Mouse (Mus musculus) lung, adult 2 months (tissue): Measurements from ENCODE around the gene Rtbdn. TPM values are rescaled to one million over a fixed set of nuclear protein-coding genes. Genes with fewer than 3 reads are reported as not detected.
"Not testable (repeated sequence)": the region's sequence is repeated elsewhere in the genome, so short reads cannot be mapped to it uniquely, and the experiment has no call there.

Experiments used
- DNase-seq: peaks from one replicate; pipeline ENCODE4 v3.0.0; 2022
- H3K4me1 ChIP-seq: fragments of 200-500 bp; 2 replicates; pipeline ENCODE4 v1.6.1; 2011; ENCODE audit warnings: low read length; ENCODE audit not compliant: control insufficient read depth, insufficient read depth
- H3K4me3 ChIP-seq: fragments of 200-500 bp; replicated peaks from 2 replicates; pipeline ENCODE3; 2011; ENCODE audit warnings: low read depth, mild to moderate bottlenecking, control low read depth, low read length; ENCODE audit errors: extremely low read depth
- CTCF ChIP-seq: fragments of 200-500 bp; IDR thresholded peaks from 2 replicates; pipeline ENCODE4 v1.5.1; 2011; ENCODE audit warnings: mild to moderate bottlenecking, low read length, control low read depth; ENCODE audit not compliant: insufficient read depth
- POLR2A ChIP-seq: fragments of 200-500 bp; IDR thresholded peaks from 2 replicates; pipeline ENCODE4 v1.6.1; 2011; ENCODE audit warnings: low read depth, mild to moderate bottlenecking, control low read depth, low read length, borderline replicate concordance; ENCODE audit errors: extremely low read depth
- WGBS: fragments of 180-500 bp; shearing (Covaris S2); methylation state at CpG from one replicate; pipeline ENCODE4 v1.1.7; 2018; 5-methylcytosine and 5-hydroxymethylcytosine counted together
- polyA plus RNA-seq: library from polyadenylated mRNA; depleted of rRNA; stranded (reverse); fragments of >200 nt; gene quantifications from 2 replicates; pipeline ENCODE4 v1.2.3, GENCODE M21; 2012; rRNA removed

Rtbdn gene
- polyA plus RNA-seq = not detected in 2 replicates

DNA sequence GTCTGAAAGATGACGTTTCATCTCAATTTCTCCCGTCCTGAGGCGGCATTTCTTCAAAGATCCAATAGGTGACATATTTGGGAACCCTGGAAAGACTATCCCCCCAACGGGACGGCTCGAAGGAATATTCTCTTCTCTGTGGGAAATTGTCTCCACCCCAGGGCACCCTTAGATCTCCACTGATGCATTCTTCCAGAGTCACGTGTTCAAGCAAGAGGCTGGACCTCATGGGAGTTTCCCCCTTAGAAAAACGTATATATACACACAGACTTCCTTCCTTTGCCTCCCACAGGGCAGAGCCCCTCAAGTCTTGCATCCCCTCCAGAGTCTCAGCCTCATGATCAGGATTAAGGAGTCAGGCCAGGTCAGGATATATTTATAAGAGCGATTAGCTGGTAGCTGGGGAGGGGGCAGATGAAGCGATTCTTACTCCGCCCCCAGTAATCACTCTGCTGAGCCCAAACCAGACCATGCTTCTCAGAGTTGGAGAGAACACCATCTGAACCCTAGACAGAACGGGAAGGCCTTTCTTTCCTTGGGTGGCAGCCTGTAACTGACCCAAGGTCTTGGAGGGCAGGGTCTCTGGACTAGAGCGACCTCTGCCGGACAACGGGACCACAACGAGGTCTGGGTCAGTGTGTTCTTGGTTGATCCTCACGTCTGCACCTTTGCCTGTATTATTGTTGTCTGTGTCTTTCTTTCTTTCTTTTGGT lies at the start of gene Rtbdn:
Gene Rtbdn, plus strand, starts transcription at position 464 of the 713 bp plus-strand sequence.
- WGBS = 10% methylated on average over 17 of the region's 17 CpGs
- Histone ChIP-seq H3K4me1 (no peaks in the 10 kb centered on the region; the same call in 1 of the 2 replicates), H3K4me3 (no peak within 1 kb of the TSS)
- DNase-seq = no peak
- TF ChIP-seq POLR2A = no peak
- TF ChIP-seq CTCF = no peak

DNA sequence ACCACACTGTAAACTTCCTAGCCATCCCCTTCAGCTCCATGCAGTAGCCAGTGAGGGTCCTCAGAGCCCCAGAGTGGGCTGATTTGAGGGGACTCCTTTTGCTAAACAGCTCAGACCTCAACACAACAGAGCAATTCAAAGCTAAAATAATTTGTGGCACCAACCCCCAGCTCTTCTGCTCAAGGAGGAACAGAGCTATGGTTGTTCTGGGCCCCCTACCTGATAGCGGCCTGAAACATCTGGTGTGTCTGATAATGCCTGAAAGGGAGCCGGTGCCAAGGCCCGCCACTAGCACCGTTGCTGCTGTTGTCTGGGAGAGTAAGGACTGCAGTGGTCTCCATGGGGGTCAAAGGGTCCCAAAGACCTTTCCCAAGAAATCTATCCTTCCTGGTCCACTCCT lies 45.7 kb upstream of the Rtbdn start:
- 66% methylated on average over 4 of the region's 4 CpGs for WGBS
- DNase-seq = no peak
- Histone ChIP-seq H3K4me1 (peaks cover 3% of the 10 kb centered on the region; the same call in 1 of the 2 replicates), H3K4me3 (no peak overlapping the region)
- TF ChIP-seq CTCF (no peak), POLR2A (no peak)

DNA sequence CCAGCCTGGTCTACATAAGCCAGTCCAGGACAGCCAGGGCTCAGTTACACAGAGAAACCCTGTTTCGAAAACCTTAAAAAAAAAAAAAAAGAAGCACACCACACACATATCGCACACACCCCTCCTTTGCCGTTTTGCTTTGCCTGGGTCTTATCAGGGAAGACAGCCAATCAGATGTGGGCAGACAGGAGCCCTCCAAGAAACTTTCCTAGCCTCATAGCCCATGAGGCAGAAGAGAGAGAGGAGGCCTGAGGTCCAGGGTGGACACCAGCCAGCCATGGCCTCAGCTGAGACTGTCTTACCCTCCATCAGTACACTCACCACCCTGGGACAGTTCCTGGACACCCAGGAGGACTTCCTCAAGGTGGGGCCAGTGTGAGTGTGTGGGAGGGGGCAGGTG lies 45.0 kb upstream of the Rtbdn start, which contains the start of gene Klf1:
Gene Klf1, plus strand, starts transcription at position 177 of the 400 bp plus-strand sequence.
- no peak for DNase-seq
- TF ChIP-seq CTCF (no peak), POLR2A (no peak)
- WGBS = 70% methylated on average over 3 of the region's 3 CpGs

DNA sequence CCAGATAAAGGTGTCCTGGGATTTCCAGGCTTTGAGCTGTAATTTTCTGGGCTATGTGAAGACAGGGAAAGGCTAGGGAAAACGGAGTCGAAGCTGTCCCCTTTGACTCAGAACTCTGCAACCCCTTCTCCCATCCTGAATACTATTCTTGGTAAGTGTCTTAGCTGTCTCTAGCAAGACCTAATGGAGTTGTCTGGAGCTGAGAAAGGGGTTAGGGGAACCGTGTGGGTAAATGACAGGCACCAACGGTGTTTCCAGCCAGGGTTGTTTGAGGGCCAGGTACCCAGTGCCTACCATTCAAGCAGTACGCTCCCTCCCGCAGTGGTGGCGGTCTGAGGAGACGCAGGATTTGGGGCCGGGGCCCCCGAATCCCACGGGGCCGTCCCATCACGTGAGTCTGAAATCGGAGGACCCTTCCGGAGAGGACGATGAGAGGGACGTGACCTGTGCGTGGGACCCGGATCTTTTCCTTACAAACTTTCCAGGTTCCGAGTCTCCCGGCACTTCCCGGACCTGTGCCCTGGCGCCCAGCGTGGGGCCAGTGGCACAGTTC lies 44.3 kb upstream of the Rtbdn start:
- Histone ChIP-seq H3K4me1 (peaks cover 3% of the 10 kb centered on the region; the same call in 1 of the 2 replicates), H3K4me3 (peak overlapping the region; percentile 83)
- 8% methylated on average over 24 of the region's 24 CpGs for WGBS
- TF ChIP-seq POLR2A (no peak), CTCF (no peak)
- DNase-seq = no peak

More for the DNA sequence above, 45.0 kb upstream of the Rtbdn start, which contains the start of gene Klf1:
- peaks cover 3% of the 10 kb centered on the region; the same call in 1 of the 2 replicates for H3K4me1 ChIP-seq
- peak within 1 kb of the TSS; percentile 83 for H3K4me3 ChIP-seq

DNA sequence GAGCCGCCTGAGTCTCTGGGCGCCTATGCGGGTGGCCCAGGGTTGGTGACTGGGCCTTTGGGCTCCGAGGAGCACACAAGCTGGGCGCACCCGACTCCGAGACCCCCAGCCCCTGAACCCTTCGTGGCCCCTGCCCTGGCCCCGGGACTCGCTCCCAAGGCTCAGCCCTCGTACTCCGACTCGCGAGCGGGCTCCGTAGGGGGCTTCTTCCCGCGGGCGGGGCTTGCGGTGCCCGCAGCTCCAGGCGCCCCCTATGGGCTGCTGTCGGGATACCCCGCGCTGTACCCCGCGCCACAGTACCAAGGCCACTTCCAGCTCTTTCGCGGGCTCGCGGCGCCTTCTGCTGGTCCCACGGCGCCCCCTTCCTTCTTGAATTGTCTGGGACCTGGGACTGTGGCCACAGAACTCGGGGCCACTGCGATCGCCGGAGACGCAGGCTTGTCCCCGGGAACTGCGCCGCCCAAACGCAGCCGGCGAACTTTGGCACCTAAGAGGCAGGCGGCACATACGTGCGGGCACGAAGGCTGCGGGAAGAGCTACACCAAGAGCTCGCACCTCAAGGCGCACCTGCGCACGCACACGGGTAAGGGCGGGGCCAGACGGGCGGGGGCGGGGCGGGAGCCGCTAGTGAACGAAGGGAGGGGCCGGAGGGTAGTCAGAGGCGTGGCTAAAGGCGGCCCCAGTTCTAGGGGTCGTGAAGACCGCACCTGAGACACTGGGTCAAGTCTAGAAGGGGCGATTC lies 43.7 kb upstream of the Rtbdn start:
- peaks cover 3% of the 10 kb centered on the region; the same call in 1 of the 2 replicates for H3K4me1 ChIP-seq
- TF ChIP-seq POLR2A = peak; percentile 55; the same call in 1 of the 2 replicates
- peak; percentile 40; the same call in 1 of the 2 replicates for TF ChIP-seq CTCF
- H3K4me3 ChIP-seq = peak overlapping the region; percentile 83
- DNase-seq = peak; percentile 93
- under 1% methylated on average over 68 of the region's 68 CpGs for WGBS

DNA sequence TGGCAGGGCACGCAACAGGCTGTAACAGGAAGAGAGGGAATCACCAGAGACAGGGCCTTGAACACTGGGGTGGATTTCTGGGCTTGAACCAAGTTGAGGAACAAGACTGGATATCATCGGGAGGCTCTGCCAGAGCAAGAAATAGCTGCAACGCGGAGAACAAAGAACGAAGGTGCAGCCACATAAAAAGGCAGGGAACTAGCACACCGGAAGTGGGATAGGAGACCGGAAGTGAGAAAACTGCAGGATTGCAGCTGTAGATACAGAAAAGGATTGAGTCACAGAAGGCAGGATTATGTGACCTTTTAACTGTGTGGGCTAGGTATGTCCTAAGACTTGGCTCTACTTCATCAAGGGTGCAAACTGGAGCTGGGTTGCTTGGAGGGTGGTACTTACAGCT lies 42.4 kb upstream of the Rtbdn start:
- no peak overlapping the region for H3K4me3 ChIP-seq
- 86% methylated on average over 7 of the region's 7 CpGs for WGBS
- DNase-seq = no peak
- peaks cover 3% of the 10 kb centered on the region; the same call in 1 of the 2 replicates for H3K4me1 ChIP-seq
- no peak for TF ChIP-seq CTCF
- no peak for TF ChIP-seq POLR2A

DNA sequence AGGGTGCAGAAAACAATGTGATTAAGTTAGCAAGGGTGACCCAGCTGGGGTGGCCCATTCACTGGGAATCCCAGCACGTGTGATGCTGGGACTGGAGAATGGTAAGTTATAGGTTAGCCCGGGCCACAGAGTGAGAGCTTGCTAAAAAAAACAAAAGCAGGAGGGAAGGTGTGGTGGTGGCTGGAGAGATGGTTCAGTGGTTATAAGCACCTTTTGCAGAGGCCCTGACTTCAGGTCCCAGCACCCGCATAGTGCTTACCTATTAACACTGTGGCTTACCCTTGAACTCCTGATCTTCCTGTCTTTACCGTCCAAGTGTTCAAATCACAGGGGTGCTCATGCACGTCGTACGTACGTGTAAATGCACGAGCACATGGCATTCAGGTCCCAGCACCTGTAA lies 39.8 kb upstream of the Rtbdn start:
- TF ChIP-seq POLR2A = no peak
- TF ChIP-seq CTCF = no peak
- Histone ChIP-seq H3K4me1 (peaks cover 3% of the 10 kb centered on the region; the same call in 1 of the 2 replicates), H3K4me3 (no peak overlapping the region)
- WGBS = 90% methylated on average over 9 of the region's 9 CpGs
- no peak for DNase-seq

DNA sequence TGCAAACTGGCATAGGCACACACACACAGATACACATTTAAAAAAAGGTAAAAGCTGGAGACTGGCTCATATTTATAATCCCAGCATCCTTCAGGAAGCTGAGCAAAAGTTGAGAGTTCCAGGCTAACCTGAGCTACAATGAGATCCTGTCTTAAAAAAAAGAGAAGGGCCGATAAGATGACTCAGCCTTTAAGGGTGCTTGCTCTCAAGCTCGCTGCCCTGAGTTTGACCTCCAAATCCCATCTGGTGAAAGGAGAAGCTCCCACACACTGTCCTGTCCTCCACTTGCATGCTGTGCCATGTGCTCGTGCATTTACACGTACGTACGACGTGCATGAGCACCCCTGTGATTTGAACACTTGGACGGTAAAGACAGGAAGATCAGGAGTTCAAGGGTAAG lies 39.3 kb upstream of the Rtbdn start:
- Histone ChIP-seq H3K4me1 (peaks cover 1% of the 10 kb centered on the region; the same call in 1 of the 2 replicates), H3K4me3 (no peak overlapping the region)
- no peak for DNase-seq
- TF ChIP-seq CTCF (no peak), POLR2A (no peak)
- WGBS = 66% methylated on average over 8 of the region's 8 CpGs

DNA sequence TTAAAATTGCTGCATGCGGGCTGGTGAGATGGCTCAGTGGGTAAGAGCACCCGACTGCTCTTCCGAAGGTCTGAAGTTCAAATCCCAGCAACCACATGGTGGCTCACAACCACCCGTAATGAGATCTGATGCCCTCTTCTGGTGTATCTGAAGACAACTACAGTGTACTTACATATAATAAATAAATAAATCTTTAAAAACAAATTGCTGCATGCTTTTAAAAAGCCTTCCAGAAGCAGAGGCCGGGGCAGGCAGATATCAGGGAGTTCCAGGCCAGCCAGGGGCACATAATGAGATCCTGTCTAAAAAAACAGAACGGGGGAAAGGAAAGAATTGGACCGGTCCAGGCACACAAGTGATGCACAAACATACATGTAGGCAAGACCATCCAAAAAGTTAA lies 38.8 kb upstream of the Rtbdn start:
- 16% methylated on average over 7 of the region's 7 CpGs for WGBS
- not testable (repeated sequence) for H3K4me1 ChIP-seq, DNase-seq
- peak overlapping the region; percentile 32 for H3K4me3 ChIP-seq
